Mouse (Mus musculus): Measurements from ENCODE around the gene Stk40.
"Not testable (repeated sequence)": the region's sequence is repeated elsewhere in the genome, so short reads cannot be mapped to it uniquely, and the experiment has no call there.

The Stk40 gene

GRCm38 (mm10) chr4:126103590-126104068, at the start of gene Stk40:
Gene Stk40, plus strand, starts transcription at chr4:126103957.
- DNase-seq (ENCODE audit: low read depth, low spot score) = peak; percentile 97

DNA sequence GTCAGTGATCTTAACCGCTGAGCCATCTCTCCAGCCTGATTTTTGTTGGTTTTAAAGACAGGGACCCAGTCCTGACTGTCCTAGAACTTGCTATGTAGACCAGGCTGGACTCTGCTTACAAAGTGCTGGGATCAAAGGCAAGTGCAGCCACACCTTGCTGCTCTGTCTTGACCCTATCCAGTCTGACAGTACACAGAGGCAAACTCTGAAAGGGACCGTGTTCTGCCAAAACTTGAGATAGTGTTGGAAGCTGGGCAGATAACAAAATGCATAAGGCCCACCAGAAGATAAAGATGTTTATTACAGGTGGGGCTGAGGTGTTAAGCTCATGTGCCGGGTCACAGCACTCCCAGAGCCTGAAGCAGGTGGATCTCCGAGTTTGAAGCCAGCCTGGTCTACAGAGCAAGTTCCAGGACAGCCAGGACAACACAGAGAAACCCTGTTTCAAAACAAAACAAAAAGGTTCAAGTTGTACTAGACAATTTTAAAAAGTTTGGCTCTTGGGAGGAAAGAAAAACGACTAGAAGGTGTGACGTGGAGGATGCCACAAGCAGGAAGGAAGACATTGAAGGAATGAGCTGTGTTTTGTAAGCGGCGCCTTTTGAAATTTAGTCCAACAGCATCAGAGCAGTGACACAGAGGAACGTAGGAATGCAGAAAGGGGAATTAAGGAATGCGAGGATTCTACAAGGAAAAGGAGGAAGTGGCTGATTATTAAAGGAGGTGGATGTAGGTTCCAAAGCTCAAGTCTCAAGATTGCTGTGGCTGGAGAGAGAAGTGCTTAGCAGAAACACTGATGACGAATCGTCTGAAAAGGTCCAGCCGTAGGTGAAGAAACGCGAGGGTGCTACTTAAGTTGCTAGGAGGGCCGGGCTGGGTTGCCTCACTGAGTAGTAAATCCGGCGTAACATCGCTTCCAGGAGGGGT, 46.3 kb upstream of the Stk40 start:
- no peak for DNase-seq (ENCODE audit: low read depth, low spot score)

- peak; percentile 85 for DNase-seq (ENCODE audit: low read depth, low spot score)
Observed at GRCm38 (mm10) chr4:126058134-126058996, 45.4 kb upstream of the Stk40 start, which contains the start of gene Oscp1. Gene Oscp1, plus strand, starts transcription at chr4:126058565.

- no peak for DNase-seq (ENCODE audit: low read depth, low spot score)
Observed at GRCm38 (mm10) chr4:126058997-126059362, 44.8 kb upstream of the Stk40 start.

DNA sequence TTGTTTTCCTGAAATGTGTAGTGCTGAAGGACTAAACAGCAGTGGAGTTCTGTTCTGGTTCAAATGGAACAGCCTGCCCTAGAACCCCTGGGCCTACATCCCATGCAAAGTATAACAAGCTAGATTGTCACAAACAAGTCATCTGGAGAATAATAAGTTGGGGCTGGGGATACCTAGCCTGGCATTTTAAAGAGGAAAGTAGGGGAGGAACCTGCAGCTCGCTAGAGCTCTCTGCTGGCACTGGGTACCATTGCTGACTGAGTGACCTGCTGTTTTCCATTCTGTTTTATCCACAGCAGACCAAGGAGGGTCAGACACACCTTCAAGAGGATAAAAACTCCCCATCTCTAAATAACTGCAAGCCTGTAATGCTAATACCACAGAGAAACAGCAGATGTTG, 40.9 kb upstream of the Stk40 start:
- DNase-seq (ENCODE audit: low read depth, low spot score) = no peak

DNA sequence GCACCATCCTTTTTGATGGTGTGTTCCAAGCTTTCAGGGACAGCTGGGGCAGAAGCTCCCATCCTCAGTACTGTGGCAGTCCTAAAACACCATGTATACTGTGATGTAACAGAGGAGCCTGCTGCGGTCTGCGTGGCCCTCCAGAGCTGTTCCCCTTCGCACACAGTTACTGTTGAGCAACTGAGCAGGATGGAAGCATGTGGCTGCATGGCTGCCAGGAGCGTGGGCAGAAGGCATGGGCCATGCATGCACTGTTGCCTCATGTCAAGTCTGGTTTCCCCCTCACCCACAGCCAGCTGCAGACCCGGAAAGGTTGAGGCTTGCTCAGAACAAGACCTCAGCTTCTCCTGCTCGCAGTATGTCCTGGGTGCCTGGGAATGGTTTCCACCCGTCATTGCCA, 38.5 kb upstream of the Stk40 start:
- no peak for DNase-seq (ENCODE audit: low read depth, low spot score)

GRCm38 (mm10) chr4:126067401-126068077, 36.2 kb upstream of the Stk40 start:
- DNase-seq (ENCODE audit: low read depth, low spot score) = no peak

DNA sequence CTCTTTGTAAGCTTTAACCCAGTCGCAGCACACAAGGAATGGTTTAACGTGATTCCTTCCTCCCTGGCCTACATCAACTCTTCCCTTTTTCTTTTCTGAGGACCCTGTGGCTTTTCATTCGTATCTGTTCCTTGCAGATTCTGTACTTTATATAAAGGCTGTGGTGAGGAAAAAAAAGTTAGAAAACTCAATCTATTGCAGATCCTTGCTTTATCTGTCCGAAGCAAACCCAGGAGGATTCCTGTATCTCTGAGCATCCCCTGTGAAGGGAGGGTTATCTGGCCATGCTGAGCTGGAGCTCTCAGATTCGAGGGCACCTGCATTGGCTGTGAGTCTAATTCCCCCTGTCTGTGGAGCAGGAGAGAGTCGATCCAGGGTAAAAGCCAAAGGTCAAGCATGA, 34.9 kb upstream of the Stk40 start:
- DNase-seq (ENCODE audit: low read depth, low spot score) = no peak

- no peak for DNase-seq (ENCODE audit: low read depth, low spot score)
Observed at GRCm38 (mm10) chr4:126077833-126078232, 25.9 kb upstream of the Stk40 start.

DNA sequence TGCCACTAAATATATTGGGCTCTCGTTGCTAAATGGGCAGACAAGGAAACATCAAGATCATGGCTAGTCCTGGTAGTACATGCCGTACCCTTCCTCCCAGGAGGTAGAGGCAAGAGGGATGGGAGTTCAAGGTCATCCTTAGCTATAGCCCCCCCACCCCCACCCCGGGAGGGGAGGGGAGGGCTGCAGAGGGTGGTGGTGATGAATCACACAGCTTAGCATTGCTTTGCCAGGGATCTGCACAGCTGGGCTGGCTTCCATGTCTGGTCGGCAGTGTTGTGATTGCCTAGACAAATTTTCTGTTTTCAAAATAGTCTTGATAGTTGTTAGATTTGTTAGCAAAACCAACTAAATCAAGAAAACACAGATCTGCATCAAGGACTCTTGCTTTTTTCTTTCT, 24.5 kb upstream of the Stk40 start:
- no peak for DNase-seq (ENCODE audit: low read depth, low spot score)

DNA sequence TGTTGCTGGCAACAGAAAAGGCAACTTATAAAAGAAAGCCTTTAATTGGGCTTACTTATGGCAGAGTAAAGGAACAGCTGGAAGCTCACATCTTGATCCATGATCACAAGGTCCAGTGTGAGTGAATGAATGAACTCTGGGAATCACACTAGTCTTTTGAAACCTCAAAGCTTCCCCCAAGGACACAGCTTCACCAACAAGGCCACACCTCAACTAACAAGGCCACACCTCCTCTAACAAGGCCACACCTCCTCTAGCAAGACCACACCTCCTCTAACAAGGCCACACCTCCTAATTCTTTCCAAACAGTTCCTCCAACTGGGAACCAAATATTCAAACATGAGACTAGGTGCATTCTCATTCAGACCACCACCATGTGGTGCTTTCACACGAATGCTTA, 22.2 kb upstream of the Stk40 start:
- no peak for DNase-seq (ENCODE audit: low read depth, low spot score)

DNA sequence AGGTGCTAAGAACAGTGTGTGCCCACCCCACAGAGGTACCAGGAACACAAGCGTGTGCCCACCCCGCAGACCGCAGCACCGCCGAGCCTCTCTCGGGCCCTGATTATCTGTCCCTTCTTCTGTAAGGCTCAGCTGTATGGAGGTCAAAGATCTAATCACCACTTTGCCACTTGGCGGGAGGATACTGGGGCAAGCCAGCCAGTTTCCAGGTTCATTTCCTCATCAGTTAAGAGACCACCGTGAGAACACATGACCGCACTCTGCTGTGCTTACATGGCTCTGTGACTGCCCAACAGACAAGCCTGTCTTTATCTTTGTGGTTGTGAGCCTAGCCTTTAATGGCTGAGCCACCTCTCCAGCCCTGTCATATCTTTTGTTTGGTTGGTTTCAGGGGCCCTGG, 20.7 kb upstream of the Stk40 start:
- no peak for DNase-seq (ENCODE audit: low read depth, low spot score)

DNA sequence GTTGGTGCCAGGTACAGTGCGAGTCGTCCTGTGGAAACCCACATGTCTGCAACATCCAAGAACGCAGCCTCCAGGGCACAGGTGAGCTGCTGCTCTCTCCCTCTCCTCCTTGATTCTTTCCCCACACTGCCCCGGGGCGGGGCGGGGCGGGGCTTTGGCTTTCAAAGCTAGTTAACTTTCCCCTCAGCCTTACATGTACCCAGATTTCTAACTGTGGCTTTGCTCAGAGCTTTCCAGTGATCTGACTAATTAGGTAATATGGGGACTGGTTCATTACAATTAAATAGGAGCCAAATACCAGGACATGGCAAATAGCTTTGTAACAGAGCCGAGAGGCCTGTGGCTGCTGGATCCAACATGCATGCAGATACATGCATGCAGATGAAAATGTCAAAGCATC, 19.4 kb upstream of the Stk40 start:
- DNase-seq (ENCODE audit: low read depth, low spot score) = no peak

GRCm38 (mm10) chr4:126085996-126086576, 17.7 kb upstream of the Stk40 start:
- DNase-seq (ENCODE audit: low read depth, low spot score) = peak; percentile 71

DNA sequence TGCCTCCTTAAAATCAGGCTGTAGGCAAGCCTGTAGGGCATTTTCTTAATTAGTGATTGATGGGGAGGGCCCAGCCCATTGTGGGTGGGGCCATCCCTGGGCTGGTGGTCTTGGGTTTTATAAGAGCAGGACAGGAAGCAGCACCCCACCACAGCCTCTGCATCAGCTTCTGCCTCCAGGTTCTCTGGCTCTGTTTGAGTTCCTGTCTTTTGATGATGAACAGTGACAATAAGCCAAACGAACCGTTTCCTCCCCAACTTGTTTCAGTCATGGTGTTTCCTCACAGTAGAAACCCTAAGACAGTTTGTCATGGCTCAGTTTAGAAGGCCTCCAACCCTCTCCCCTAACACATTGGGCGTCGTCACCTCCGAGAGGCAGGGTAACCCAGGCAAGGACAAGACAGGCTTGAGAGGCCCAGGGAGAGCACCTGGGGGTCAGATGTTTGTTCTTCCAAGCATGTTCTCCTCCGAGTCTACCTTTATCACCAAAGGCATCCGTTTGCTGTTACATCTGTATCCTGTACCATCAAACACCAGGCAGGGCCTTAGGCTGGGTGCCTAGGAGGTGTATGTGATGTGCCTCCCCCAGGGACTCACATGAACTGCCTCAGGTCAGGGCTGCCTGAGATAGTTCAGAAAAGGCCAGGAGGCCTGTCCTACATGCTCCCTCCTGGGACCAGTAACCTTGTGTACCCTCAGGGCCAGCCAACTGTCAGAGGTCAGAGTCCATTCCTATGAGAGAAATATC, 13.5 kb upstream of the Stk40 start:
- no peak for DNase-seq (ENCODE audit: low read depth, low spot score)

DNA sequence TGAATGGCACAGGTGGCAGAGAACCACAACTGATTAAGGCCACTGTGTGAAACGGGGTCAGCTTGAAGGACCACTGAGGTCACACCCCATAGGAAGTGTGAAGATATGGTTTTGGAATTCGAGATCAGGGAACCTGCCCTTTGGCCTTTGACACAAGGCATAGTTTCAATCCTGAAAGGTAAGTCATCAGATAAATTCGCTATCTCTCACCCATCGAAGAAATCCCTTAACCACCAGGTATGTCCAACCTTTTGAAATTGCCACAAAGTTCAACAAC, 13.0 kb upstream of the Stk40 start:
- no peak for DNase-seq (ENCODE audit: low read depth, low spot score)

DNA sequence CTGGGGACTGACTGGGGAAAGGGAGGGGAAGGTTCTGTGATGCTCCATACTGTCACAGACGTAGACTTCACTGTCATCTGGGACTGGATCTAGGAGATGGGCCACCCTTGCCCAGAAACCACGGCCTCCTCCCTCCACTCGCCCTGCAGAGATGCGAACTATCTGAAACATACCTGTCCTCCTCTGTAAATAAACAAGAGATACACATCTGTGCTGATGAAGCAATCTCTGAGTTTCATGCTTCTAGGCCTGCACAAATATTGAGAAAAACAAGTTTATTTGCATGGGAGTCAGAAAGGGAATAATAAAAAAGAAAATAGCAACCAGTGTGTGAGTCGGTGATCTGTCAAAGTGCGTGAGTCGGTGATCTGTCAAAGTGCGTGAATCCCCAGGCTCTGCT, 11.9 kb upstream of the Stk40 start:
- no peak for DNase-seq (ENCODE audit: low read depth, low spot score)

GRCm38 (mm10) chr4:126095622-126096430, 7.9 kb upstream of the Stk40 start:
- DNase-seq (ENCODE audit: low read depth, low spot score) = not testable (repeated sequence)

DNA sequence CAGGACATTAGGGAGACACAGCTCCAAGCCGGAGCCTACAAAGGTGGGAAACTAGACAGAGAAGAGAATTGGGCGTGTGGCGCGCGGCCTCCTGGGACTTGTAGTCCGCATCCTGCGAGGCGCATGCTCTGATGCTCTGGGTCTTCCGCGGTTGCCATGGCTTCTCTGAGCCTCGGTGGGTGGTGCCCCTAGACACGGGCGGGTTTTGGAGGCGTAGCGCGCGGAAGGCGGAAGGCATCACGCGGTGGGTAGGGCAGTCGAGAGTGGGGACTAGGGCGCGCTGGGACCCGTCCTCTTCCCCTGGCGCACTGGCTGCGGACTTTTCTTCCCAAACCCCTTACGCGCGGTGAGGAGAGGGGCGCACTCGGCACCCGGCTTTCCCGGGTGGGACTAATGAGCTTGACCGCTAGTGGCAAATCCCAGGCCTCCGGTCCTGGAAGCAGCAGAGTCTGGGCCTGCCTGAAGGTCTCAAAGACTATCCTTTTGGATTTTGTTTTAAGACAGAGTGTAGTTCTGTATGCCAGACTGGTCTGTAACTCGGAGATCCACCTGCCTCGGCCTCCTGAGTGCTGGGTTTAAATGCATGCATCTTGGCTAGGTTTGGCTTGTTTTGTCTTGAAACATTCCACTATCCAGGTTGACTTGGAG, 7.2 kb upstream of the Stk40 start, which contains the start of gene Lsm10:
TSS of gene Lsm10 (plus strand) at position 160 of the 648 bp plus-strand sequence.
- DNase-seq (ENCODE audit: low read depth, low spot score) = peak; percentile 82

Measured in retina, postnatal 7 days (tissue).